Mouse (Mus musculus): ENCODE measurements around the gene Polr1a.
A peak's percentile ranks its signal among the peaks of the same experiment; 100 is the strongest.
"Not testable (repeated sequence)": the region's sequence is repeated elsewhere in the genome, so short reads cannot be mapped to it uniquely, and the experiment has no call there.

The Polr1a gene

DNA sequence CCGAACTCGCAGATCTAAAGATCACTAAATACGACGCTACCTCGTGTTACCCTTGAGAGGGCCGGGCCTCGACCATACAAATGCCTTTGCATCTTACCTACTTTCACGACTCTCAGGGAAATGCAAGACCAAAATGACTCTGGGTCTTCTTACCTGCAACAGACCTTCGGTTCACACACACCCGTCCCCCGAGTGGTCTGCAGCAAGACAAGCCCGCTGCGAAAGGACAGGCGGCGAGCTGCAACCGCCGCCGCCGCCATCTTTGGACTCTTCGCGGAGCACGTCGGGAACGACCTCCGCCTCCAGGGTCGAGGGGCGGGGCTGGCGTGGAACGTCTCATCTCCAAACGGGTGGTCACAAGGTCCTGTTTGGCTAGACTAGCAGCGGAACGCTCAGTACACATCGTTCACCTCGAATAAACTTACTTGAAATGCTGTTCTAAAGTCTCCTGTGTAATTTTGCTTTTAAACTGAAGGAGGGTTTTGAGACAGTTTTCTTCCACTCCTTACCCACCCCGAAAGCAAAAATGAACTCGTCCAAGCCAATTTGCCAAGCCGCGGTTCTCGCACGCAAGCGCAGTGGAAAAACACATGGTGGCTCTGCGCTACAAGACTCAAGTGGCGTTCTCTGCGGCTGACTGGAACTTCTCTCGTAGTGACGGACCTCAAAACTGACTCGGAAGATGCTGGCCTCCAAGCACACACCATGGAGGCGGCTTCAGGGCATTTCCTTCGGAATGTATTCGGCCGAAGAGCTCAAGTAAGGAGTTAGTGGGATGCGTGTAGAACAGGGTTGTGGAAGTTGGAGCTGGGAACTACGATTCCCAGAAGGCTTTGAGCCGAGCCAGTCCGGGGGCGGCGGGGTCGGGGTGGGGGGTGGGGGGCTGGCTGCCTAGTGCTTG is at the start of gene Polr1a, which contains the start of gene Ptcd3:
Polr1a (plus strand) TSS at position 573 of the 901 bp plus-strand sequence.
Ptcd3 (minus strand) TSS at position 270 of the 901 bp plus-strand sequence.
- DNase-seq (ENCODE audit: extremely low read depth, low read depth, low spot score): peak; percentile 63

GRCm38 (mm10) chr6:71867751-71868150 is 41.1 kb upstream of the Polr1a start:
- no peak for DNase-seq (ENCODE audit: extremely low read depth, low read depth, low spot score)

DNA sequence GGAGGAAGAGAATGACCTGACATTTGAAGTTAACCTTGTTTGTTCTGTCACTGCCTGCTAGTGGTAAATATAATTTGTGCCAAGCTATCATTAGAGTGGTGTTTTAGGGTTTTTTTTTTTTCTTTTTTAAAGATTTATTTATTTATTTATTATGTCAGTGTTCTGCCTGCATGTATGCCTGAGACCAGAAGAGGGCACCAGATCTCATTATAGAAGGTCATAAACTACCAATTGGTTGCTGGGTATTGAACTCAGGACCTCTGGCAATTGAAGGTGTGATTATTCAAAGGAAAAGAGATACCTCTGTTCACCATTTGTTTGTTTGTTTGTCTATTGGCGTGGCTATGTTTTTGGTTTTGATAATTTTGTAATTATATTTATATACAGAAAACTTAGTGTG is 40.0 kb upstream of the Polr1a start:
- no peak for DNase-seq (ENCODE audit: extremely low read depth, low read depth, low spot score)

DNA sequence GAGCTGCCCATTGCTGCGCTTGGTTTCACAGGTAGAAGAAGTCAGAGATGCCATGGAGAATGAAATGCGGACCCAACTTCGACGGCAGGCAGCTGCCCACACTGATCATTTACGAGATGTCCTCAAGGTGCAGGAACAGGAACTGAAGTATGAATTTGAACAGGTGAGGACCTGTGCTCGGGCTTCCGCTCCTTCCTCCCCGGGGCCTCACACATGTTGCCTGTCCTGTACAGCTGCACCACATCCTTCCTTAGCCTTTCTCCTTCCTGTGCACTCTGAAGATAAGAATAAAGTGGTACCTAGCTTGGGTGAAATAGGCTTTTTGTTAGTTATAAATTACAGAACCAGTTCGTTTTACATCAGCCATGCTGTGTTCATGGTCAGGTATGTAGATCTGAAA is 37.5 kb upstream of the Polr1a start:
- no peak for DNase-seq (ENCODE audit: extremely low read depth, low read depth, low spot score)

DNA sequence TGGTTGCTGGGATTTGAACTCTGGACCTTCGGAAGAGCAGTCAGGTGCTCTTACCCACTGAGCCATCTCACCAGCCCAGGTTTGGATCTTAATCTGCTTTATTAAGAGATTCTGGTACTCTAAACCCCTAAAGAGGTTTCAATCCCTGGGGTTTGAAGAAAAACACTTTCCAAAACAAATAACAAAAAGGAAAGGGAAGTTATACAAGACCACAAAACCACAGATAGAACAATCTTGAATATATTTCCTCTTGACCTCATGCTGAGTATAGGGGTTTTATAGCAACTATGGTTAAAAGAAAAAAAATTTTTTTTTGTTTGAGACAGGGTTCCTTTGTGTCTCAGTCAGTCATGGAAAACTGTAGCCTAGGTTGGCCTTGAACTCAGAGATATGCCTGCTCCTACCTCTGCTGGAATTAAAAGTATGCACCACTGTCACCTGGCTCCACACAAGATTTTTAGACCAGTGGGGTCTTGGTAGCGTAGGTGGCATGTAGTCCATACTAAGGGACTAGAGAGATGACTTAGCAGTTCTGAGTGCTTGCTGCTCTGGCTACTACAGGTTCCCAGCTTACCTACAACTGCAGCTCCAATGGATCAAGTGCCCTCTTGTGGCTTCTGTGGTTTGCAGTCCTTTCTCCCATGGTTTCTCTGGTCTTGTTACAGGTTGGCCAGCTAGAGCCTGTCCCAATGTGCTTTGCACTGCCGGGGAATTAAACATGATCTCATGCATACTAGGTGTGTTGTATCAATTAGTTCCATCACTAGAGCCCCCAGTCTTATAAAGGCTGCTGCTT is 30.7 kb upstream of the Polr1a start:
- DNase-seq (ENCODE audit: extremely low read depth, low read depth, low spot score): no peak

- DNase-seq (ENCODE audit: extremely low read depth, low read depth, low spot score): no peak
Observed at GRCm38 (mm10) chr6:71893263-71893662, 15.6 kb upstream of the Polr1a start.

GRCm38 (mm10) chr6:71907702-71908235 is 1.1 kb upstream of the Polr1a start:
- no peak for DNase-seq (ENCODE audit: extremely low read depth, low read depth, low spot score)

- DNase-seq (ENCODE audit: extremely low read depth, low read depth, low spot score): no peak
Observed at GRCm38 (mm10) chr6:71909384-71909783, 531 bp downstream of the Polr1a start.

GRCm38 (mm10) chr6:71909840-71910239 is 987 bp downstream of the Polr1a start:
- DNase-seq (ENCODE audit: extremely low read depth, low read depth, low spot score): no peak

DNA sequence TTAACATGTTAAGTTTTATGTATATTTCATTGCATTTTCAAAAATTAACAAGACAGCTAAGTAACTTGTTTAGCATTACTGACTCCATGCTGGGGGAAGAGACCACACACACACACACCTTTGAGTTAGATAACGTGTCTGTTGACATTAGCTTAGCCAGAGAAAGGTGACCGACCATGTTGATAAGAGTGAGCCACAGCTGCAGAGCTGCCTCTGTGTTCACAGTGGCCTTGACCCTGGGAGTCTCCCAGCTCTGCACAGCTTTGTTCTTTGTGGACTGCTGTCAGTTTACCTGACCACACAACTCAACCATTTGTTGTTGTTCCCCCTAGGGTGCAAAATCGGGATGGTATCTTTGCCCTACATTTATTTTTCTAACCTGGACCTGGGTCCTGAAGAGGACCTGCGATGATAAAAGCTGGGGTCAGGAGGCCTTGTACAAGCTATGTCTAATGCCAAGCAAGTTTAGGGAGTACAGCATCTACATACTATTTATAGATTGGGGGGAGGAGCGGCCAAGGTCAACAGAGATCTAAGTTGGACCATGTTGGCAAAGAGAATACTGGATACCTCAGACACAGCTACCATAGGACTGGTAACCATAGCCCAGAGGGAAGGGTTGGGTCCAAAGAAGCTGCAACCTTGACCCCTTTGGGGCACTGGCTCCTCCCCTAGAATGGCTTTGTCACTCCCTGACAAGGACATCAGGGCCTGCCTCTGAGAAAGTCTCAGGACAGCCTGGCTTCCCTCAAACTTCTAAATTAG is 3.0 kb downstream of the Polr1a start:
- DNase-seq (ENCODE audit: extremely low read depth, low read depth, low spot score): no peak

- DNase-seq (ENCODE audit: extremely low read depth, low read depth, low spot score): no peak
Observed at GRCm38 (mm10) chr6:71920752-71921151, 11.9 kb downstream of the Polr1a start.

GRCm38 (mm10) chr6:71925233-71925632 is 16.4 kb downstream of the Polr1a start:
- DNase-seq (ENCODE audit: extremely low read depth, low read depth, low spot score): not testable (repeated sequence)

DNA sequence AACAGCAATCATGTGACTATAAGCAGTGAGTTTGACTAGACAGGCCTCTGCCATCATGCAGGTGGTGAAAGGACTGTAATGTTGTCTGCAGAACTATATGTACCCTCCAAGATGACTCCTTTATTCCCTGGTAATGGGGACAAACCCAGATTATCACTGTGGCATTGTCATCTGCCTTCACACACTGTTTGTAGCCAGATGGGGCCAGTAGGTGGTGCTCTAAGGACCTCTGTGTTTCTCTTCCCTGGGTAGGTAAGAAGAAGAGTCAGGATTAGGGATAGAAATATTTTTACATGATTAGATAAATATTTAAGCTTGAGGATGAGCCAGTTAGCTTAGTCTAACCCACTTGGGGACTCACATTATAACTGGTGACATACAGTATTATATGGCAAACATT is 19.1 kb downstream of the Polr1a start:
- no peak for DNase-seq (ENCODE audit: extremely low read depth, low read depth, low spot score)

- DNase-seq (ENCODE audit: extremely low read depth, low read depth, low spot score): no peak
Observed at GRCm38 (mm10) chr6:71930053-71930452, 21.2 kb downstream of the Polr1a start.

- DNase-seq (ENCODE audit: extremely low read depth, low read depth, low spot score): no peak
Observed at GRCm38 (mm10) chr6:71930830-71931437, 22.1 kb downstream of the Polr1a start.

- DNase-seq (ENCODE audit: extremely low read depth, low read depth, low spot score): no peak
Observed at GRCm38 (mm10) chr6:71932347-71932746, 23.5 kb downstream of the Polr1a start.

- DNase-seq (ENCODE audit: extremely low read depth, low read depth, low spot score): no peak
Observed at GRCm38 (mm10) chr6:71934081-71934556, 25.3 kb downstream of the Polr1a start.

DNA sequence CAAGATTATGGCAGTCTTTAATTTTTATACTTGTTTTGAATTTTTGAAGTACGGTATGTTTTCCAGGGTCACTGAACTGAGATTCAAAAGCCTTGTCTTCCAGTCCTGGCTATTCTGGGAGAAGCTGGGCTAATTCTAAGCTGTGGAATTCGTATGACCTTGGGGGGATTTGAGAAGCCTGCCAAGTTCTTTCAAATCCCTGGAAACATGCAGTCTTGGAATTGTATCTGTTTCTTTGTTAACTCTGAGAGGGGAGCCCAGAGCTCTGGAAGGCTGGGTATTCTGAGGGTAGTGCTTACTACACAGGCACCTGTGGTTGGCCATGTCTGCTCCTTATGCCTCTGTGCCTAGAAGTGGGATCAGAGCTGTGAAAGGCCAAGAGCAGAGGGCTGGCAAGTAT is 26.9 kb downstream of the Polr1a start:
- DNase-seq (ENCODE audit: extremely low read depth, low read depth, low spot score): no peak

DNA sequence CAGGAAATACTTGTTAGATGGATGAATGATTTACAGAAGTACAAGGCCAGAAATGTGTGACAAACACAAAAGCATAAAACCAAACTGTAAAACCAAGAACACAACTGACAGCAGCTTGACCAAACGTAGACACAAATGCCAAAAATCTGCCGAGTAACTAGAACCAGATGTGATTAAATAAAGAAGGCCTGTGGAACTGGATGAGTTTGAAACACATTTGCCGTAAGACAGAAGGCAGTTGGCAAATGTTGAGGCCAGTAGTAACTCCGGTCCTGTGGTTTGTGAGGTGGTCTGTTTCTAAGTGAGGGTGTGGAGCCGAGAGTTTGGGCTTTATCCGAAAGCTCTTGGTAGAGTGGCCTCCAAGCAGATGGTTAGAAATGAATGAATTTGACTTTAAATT is 32.1 kb downstream of the Polr1a start:
- no peak for DNase-seq (ENCODE audit: extremely low read depth, low read depth, low spot score)

DNA sequence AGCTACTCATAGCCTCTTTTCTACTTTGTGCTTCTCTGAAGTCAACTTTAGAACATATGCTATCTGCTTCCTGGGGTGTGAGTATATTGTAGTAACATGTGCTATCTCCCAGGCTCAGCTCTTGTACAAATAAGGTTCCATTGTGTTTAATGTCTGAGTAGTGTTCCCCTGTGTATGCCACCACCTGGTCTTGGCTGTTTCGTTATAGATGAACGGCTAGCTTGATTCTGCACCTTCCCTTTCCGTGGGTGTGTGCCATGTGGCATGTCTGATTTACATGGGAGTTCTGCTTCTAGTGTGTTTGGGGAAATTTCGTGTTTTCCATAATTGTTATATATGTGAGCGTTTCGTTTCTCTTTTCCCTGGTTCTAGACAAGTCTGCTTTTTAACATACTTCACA is 36.2 kb downstream of the Polr1a start:
- no peak for DNase-seq (ENCODE audit: extremely low read depth, low read depth, low spot score)

All from fat pad, adult 2 months (tissue).